Mouse (Mus musculus) left cerebral cortex, postnatal 36 days (tissue): ENCODE measurements at regions not wholly inside any gene's neighbourhood (a gene's known extent, or its start where the extent isn't known, plus 50 kb on each side); places are given as distances from the start of the nearest gene placed in this dataset.

ENCODE experiments used
- DNase-seq, 2 experiments: peaks; one replicate each; pipeline ENCODE4 v3.0.0; 2021 to 2022; ENCODE audit warnings: low spot score in 2 of 2, mixed read lengths in 1 of 2
- intact Hi-C: fragments of 180-260 bp; cut with DNase I; formaldehyde crosslinking; loops from one replicate; pipeline ENCODE4 v1.15.1; 2025

- intact Hi-C loops, result no loop called here
- DNase-seq, result no peak
Observed at GRCm38 (mm10) chr3:60138319-60138718, 56.6 kb downstream of the Sucnr1 start.

- DNase-seq, result no peak
- intact Hi-C loops, result no loop called here
Observed at GRCm38 (mm10) chr3:60159865-60160264, 78.2 kb downstream of the Sucnr1 start.

GRCm38 (mm10) chr3:60167633-60168032, 86.0 kb downstream of the Sucnr1 start:
- no peak for DNase-seq
- intact Hi-C loops, result no loop called here

GRCm38 (mm10) chr3:60168135-60168926, 86.7 kb downstream of the Sucnr1 start:
- no peak for DNase-seq

GRCm38 (mm10) chr3:60169606-60170005, 87.9 kb downstream of the Sucnr1 start:
- intact Hi-C loops, result no loop called here
- DNase-seq, result no peak

More at GRCm38 (mm10) chr3:60168135-60168926, 86.7 kb downstream of the Sucnr1 start:
- intact Hi-C loops, result no loop called here

GRCm38 (mm10) chr3:60184481-60184880, 102.8 kb downstream of the Sucnr1 start:
- no peak for DNase-seq
- intact Hi-C loops, result no loop called here

GRCm38 (mm10) chr3:60196031-60196430, 114.4 kb downstream of the Sucnr1 start:
- intact Hi-C loops, result no loop called here
- no peak for DNase-seq

GRCm38 (mm10) chr3:60207936-60208335, 126.3 kb downstream of the Sucnr1 start:
- DNase-seq, result no peak
- intact Hi-C loops, result no loop called here

GRCm38 (mm10) chr3:60218938-60219337, 137.3 kb downstream of the Sucnr1 start:
- intact Hi-C loops, result no loop called here

GRCm38 (mm10) chr3:60240664-60241063, 159.0 kb downstream of the Sucnr1 start:
- DNase-seq, result no peak
- intact Hi-C loops, result no loop called here

More at GRCm38 (mm10) chr3:60218938-60219337, 137.3 kb downstream of the Sucnr1 start:
- no peak for DNase-seq

- no peak for DNase-seq
- intact Hi-C loops, result no loop called here
Observed at GRCm38 (mm10) chr3:60266666-60267415, 185.2 kb downstream of the Sucnr1 start.

- intact Hi-C loops, result no loop called here
Observed at GRCm38 (mm10) chr3:60267416-60268174, 185.9 kb downstream of the Sucnr1 start.

GRCm38 (mm10) chr3:60270463-60270862, 188.8 kb downstream of the Sucnr1 start:
- intact Hi-C loops, result loop anchor here (5.0 kb wide), 1 partner anchor 257 kb away; no protein-coding TSS in a partner anchor
- DNase-seq, result no peak

More at GRCm38 (mm10) chr3:60267416-60268174, 185.9 kb downstream of the Sucnr1 start:
- no peak for DNase-seq

GRCm38 (mm10) chr3:60273744-60274143, 192.1 kb downstream of the Sucnr1 start:
- intact Hi-C loops, result loop anchor here (5.0 kb wide), 1 partner anchor 254 kb away; no protein-coding TSS in a partner anchor
- DNase-seq, result no peak

- DNase-seq, result no peak
- intact Hi-C loops, result no loop called here
Observed at GRCm38 (mm10) chr3:60275249-60275838, 193.7 kb downstream of the Sucnr1 start.

- no peak for DNase-seq
Observed at GRCm38 (mm10) chr3:60277791-60278190, 194.8 kb upstream of the Mbnl1 start.

GRCm38 (mm10) chr3:60281229-60281628, 191.4 kb upstream of the Mbnl1 start:
- DNase-seq, result no peak
- intact Hi-C loops, result no loop called here

More at GRCm38 (mm10) chr3:60277791-60278190, 194.8 kb upstream of the Mbnl1 start:
- intact Hi-C loops, result no loop called here

- DNase-seq, result no peak
- intact Hi-C loops, result no loop called here
Observed at GRCm38 (mm10) chr3:60281959-60282495, 190.6 kb upstream of the Mbnl1 start.

GRCm38 (mm10) chr3:60292142-60292541, 180.5 kb upstream of the Mbnl1 start:
- intact Hi-C loops, result no loop called here
- DNase-seq, result peak; percentile 18 to 32
